Mouse (Mus musculus): ENCODE results near the gene Smlr1. TPM values are rescaled to one million over a fixed set of nuclear protein-coding genes. Genes with fewer than 3 reads are reported as not detected.

Gene Smlr1
- polyA plus RNA-seq (2015; fragmentation: Nextera tagmentation; extraction: Ambion mirVana): not detected in 2 replicates

- Histone ChIP-seq H3K27me3 (replicated peaks; ENCODE audit: insufficient read depth, low read length) (no peaks in the 10 kb centered on the region), H3K36me3 (ENCODE audit: insufficient read depth, low read length) (no peaks in the 10 kb centered on the region), H3K27ac (ENCODE audit: low read length) (no peak within 1 kb of the TSS), H3K9me3 (ENCODE audit: low read length) (no peaks in the 10 kb centered on the region), H3K4me2 (replicated peaks; ENCODE audit: low read depth, low read length) (no peak within 1 kb of the TSS), H3K4me3 (ENCODE audit: low read depth, low read length) (no peak within 1 kb of the TSS), H3K9ac (replicated peaks; ENCODE audit: low read depth) (no peak within 1 kb of the TSS), H3K4me1 (ENCODE audit: insufficient read depth, low read depth, low read length) (no peaks in the 10 kb centered on the region)
- no peak for TF ChIP-seq CTCF (IDR thresholded peaks at IDR 0.05)
- TF ChIP-seq EP300 (IDR thresholded peaks at IDR 0.05): no peak
- ATAC-seq: no peak
- no peak for DNase-seq (ENCODE audit: low spot score)
- WGBS: 87% methylated on average over 10 of the region's 10 CpGs
Observed at GRCm38 (mm10) chr10:25535891-25536331, at the start of gene Smlr1. Smlr1 (minus strand) TSS chr10:25536267.

DNA sequence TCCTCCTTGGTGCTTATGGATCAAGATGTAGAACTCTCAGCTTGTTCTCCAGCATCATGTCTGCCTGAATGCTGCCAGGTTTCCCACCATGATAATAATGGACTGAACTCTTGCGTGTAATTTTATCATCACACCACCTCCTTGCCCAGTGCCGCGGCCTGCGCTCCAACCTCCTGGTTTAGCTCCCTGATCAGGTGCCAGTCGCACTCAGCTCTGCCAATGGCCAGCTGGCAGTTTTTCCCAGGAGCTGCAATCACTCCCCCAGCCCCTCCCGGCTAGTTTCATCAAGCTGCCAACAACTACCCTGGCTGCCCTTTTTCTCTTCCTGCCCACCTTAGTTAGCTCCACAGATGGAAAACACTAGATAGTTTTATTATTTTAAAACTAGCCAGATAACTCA lies 48.8 kb upstream of the Smlr1 start:
- no peak overlapping the region for H3K27ac ChIP-seq (ENCODE audit: low read length)
- no peaks in the 10 kb centered on the region for H3K4me1 ChIP-seq (ENCODE audit: insufficient read depth, low read depth, low read length)
- WGBS: 89% methylated on average over 6 of the region's 6 CpGs
- ATAC-seq: no peak
- TF ChIP-seq EP300 (IDR thresholded peaks at IDR 0.05): no peak
- no peak for TF ChIP-seq CTCF (IDR thresholded peaks at IDR 0.05)
- no peak overlapping the region for H3K9ac ChIP-seq (replicated peaks; ENCODE audit: low read depth)
- no peak overlapping the region for H3K4me2 ChIP-seq (replicated peaks; ENCODE audit: low read depth, low read length)
- H3K4me3 ChIP-seq (ENCODE audit: low read depth, low read length): no peak overlapping the region
- H3K36me3 ChIP-seq (ENCODE audit: insufficient read depth, low read length): no peaks in the 10 kb centered on the region
- no peak for DNase-seq (ENCODE audit: low spot score)
- H3K9me3 ChIP-seq (ENCODE audit: low read length): no peaks in the 10 kb centered on the region
- H3K27me3 ChIP-seq (replicated peaks; ENCODE audit: insufficient read depth, low read length): no peaks in the 10 kb centered on the region

- Histone ChIP-seq H3K9ac (replicated peaks; ENCODE audit: low read depth) (no peak overlapping the region), H3K4me2 (replicated peaks; ENCODE audit: low read depth, low read length) (no peak overlapping the region), H3K4me3 (ENCODE audit: low read depth, low read length) (no peak overlapping the region), H3K4me1 (ENCODE audit: insufficient read depth, low read depth, low read length) (no peaks in the 10 kb centered on the region), H3K36me3 (ENCODE audit: insufficient read depth, low read length) (no peaks in the 10 kb centered on the region), H3K27me3 (replicated peaks; ENCODE audit: insufficient read depth, low read length) (no peaks in the 10 kb centered on the region), H3K9me3 (ENCODE audit: low read length) (no peaks in the 10 kb centered on the region), H3K27ac (ENCODE audit: low read length) (no peak overlapping the region)
- TF ChIP-seq EP300 (IDR thresholded peaks at IDR 0.05): no peak
- TF ChIP-seq CTCF (IDR thresholded peaks at IDR 0.05): no peak
- 76% methylated on average over 2 of the region's 2 CpGs for WGBS
- ATAC-seq (no peak), DNase-seq (ENCODE audit: low spot score) (no peak)
Observed at GRCm38 (mm10) chr10:25580066-25580465, 44.0 kb upstream of the Smlr1 start.

DNA sequence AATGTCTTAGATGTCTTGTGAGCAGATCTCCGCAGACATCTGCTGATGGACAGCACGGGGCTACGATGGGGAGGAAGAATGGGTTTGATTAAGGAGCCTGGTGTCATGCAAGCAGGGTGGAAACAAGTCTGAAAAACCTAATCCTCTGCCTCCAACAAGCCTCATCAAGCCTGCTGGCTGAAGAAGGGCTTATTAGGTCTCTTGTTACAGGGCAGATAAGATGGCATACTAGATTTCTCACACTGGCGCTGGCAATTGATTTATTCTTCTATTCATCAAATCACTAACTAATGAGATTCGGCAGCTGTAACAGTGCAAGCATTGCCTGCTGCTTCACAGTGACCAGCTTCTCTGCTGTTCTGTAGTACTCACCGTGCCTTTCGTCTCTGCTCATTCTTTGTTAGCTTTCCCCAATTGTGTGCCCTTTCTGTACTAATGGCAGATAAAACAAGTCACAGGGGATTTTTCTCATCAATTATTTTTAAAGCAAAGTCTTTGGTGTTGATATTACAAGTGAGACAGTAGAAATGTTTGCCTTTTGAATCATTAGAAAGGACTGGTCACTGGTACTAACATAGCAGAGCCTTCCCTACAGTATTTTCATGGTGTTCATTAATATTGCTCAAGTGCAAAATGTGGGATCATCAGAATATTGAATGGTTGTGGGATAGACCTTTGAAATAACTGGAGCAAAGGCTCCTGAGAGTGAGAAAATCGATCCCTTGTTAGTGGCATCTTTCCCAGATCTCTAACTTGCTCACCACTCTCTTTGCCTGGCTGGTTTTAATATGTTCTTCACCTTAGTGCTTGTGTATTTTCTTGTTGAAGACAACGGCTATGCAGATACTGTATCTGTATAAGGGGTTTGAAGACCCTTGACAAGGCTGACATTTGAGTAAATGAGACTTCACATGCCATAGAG lies 35.5 kb upstream of the Smlr1 start:
- DNase-seq (ENCODE audit: low spot score) (no peak), ATAC-seq (no peak)
- H3K9me3 ChIP-seq (ENCODE audit: low read length): no peaks in the 10 kb centered on the region
- H3K9ac ChIP-seq (replicated peaks; ENCODE audit: low read depth): no peak overlapping the region
- H3K4me3 ChIP-seq (ENCODE audit: low read depth, low read length): no peak overlapping the region
- H3K27ac ChIP-seq (ENCODE audit: low read length): no peak overlapping the region
- 76% methylated on average over 9 of the region's 9 CpGs for WGBS
- TF ChIP-seq EP300 (IDR thresholded peaks at IDR 0.05) (no peak), CTCF (IDR thresholded peaks at IDR 0.05) (no peak)
- no peaks in the 10 kb centered on the region for H3K36me3 ChIP-seq (ENCODE audit: insufficient read depth, low read length)
- no peaks in the 10 kb centered on the region for H3K4me1 ChIP-seq (ENCODE audit: insufficient read depth, low read depth, low read length)
- no peak overlapping the region for H3K4me2 ChIP-seq (replicated peaks; ENCODE audit: low read depth, low read length)
- H3K27me3 ChIP-seq (replicated peaks; ENCODE audit: insufficient read depth, low read length): no peaks in the 10 kb centered on the region

DNA sequence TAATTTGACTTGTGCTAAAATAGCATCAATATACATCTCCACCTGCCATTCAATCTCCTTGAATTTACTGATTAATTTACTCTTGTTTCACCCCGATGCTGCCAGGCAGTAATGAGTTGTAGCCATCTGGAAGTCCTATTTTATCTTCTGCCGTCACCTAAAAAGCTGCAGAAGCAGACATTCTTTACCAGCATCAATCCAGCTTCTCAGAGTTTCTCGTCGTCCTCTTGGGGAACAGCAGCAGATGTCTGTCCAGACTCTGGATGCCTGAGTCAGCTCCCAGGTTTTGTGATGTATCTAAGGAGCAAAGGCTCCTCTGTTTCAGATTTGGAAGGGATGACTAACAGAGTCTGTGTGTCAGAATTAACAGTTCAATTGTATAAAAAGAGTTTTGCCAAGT lies 16.9 kb upstream of the Smlr1 start:
- H3K9ac ChIP-seq (replicated peaks; ENCODE audit: low read depth): no peak overlapping the region
- 42% methylated on average over 4 of the region's 4 CpGs for WGBS
- ATAC-seq: no peak

DNA sequence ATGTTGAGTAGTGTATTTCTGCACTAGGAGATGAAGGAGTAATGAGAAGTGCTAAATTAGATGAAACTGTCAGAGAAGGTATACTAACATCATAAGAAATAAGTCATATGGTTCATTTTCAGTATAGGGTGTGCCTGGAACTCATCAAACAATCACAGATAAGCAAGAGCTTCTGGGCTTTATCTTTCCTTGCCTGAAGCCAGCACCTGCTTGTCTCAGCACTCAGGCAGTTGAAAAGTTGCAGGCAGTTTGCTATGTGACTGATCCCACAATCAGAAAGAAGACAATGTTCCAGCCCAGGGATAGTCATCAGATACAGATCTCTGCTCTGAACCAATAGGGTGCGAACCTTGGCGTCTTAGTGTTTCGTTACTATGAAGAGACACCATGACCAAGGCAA lies 5.0 kb upstream of the Smlr1 start:
- H3K27me3 ChIP-seq (replicated peaks; ENCODE audit: insufficient read depth, low read length): no peaks in the 10 kb centered on the region
- H3K9ac ChIP-seq (replicated peaks; ENCODE audit: low read depth): no peak overlapping the region
- no peak overlapping the region for H3K4me3 ChIP-seq (ENCODE audit: low read depth, low read length)
- H3K4me2 ChIP-seq (replicated peaks; ENCODE audit: low read depth, low read length): no peak overlapping the region
- 95% methylated on average over 3 of the region's 3 CpGs for WGBS
- H3K36me3 ChIP-seq (ENCODE audit: insufficient read depth, low read length): no peaks in the 10 kb centered on the region
- no peaks in the 10 kb centered on the region for H3K9me3 ChIP-seq (ENCODE audit: low read length)
- DNase-seq (ENCODE audit: low spot score) (no peak), ATAC-seq (no peak)
- H3K27ac ChIP-seq (ENCODE audit: low read length): no peak overlapping the region
- no peaks in the 10 kb centered on the region for H3K4me1 ChIP-seq (ENCODE audit: insufficient read depth, low read depth, low read length)
- TF ChIP-seq EP300 (IDR thresholded peaks at IDR 0.05): no peak
- TF ChIP-seq CTCF (IDR thresholded peaks at IDR 0.05): no peak

More for the DNA sequence above, 16.9 kb upstream of the Smlr1 start:
- Histone ChIP-seq H3K36me3 (ENCODE audit: insufficient read depth, low read length) (no peaks in the 10 kb centered on the region), H3K4me2 (replicated peaks; ENCODE audit: low read depth, low read length) (no peak overlapping the region), H3K4me3 (ENCODE audit: low read depth, low read length) (no peak overlapping the region), H3K27ac (ENCODE audit: low read length) (no peak overlapping the region), H3K27me3 (replicated peaks; ENCODE audit: insufficient read depth, low read length) (no peaks in the 10 kb centered on the region), H3K9me3 (ENCODE audit: low read length) (no peaks in the 10 kb centered on the region), H3K4me1 (ENCODE audit: insufficient read depth, low read depth, low read length) (no peaks in the 10 kb centered on the region)
- no peak for DNase-seq (ENCODE audit: low spot score)
- TF ChIP-seq CTCF (IDR thresholded peaks at IDR 0.05) (no peak), EP300 (IDR thresholded peaks at IDR 0.05) (no peak)
